Mouse (Mus musculus) ES-E14 (cell line): ENCODE results near the gene Zfp354b.

Experiments used
- CHD2 ChIP-seq: IDR thresholded peaks from 2 replicates; pipeline ENCODE4 v1.6.1; 2014; ENCODE audit warnings: mild to moderate bottlenecking, low read depth, low read length, inconsistent platforms
- MAFK ChIP-seq: IDR thresholded peaks from 2 replicates; pipeline ENCODE4 v1.6.1; 2014; ENCODE audit warnings: mild to moderate bottlenecking, low read depth, low read length, inconsistent platforms; ENCODE audit not compliant: insufficient read depth
- ZNF384 ChIP-seq: IDR thresholded peaks from 2 replicates; pipeline ENCODE4 v1.6.1; 2012; ENCODE audit warnings: low read depth, low read length, inconsistent platforms

DNA sequence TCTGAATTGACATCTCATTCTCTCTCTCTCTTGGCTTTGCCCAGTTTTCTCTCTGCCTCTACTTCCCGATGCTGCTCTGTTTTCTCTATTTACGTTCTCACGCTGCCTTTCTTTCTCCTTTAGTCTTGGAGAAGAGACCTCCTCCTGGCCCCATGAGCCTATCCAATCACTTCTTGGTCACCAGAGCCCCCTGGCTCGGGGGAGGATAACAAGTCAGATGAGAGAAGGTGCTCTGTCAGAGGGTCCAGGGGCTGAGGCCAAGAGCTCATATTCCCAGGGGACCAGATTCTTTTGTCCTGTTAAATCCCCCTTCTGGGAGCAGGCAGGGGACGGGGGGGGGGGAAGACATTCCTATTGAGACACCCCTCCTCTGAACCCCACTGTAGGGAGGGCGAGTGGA is 22.2 kb upstream of the Zfp354b start, which contains the start of gene Prop1:
- TF ChIP-seq ZNF384, result no peak
- TF ChIP-seq MAFK, result no peak
- no peak for TF ChIP-seq CHD2
